Mouse (Mus musculus) cerebellum, adult 2 months (tissue): ENCODE measurements around the gene Cadps. TPM values are rescaled to one million over a fixed set of nuclear protein-coding genes. Genes with fewer than 3 reads are reported as not detected.

Experiments used
- DNase-seq, 2 experiments: peaks; one replicate each; pipeline ENCODE4 v3.0.0; 2021
- H3K27ac ChIP-seq: fragments of 200-500 bp; 2 replicates; pipeline ENCODE4 v1.5.1; 2012; ENCODE audit warnings: low read length, control low read depth, inconsistent platforms; ENCODE audit not compliant: insufficient read depth
- H3K27me3 ChIP-seq: fragments of 200-500 bp; 2 replicates; pipeline ENCODE4 v1.6.1; 2012; ENCODE audit warnings: inconsistent platforms, mild to moderate bottlenecking, low read length, moderate library complexity; ENCODE audit not compliant: control insufficient read depth, insufficient read depth
- H3K4me1 ChIP-seq: fragments of 200-500 bp; 2 replicates; pipeline ENCODE4 v1.6.1; 2011; ENCODE audit warnings: low read length; ENCODE audit not compliant: control insufficient read depth, insufficient read depth
- H3K4me3 ChIP-seq: fragments of 200-500 bp; replicated peaks from 2 replicates; pipeline ENCODE3; 2011; ENCODE audit warnings: mild to moderate bottlenecking, low read depth, low read length, control low read depth; ENCODE audit not compliant: insufficient read depth
- CTCF ChIP-seq: fragments of 200-500 bp; IDR thresholded peaks from 2 replicates; pipeline ENCODE4 v1.5.1; 2011; ENCODE audit warnings: low read depth, mild to moderate bottlenecking, control low read depth, low read length, moderate library complexity, borderline replicate concordance; ENCODE audit not compliant: insufficient read depth
- POLR2A ChIP-seq: fragments of 200-500 bp; IDR thresholded peaks from 2 replicates; pipeline ENCODE4 v1.6.1; 2011; ENCODE audit warnings: low read length, control low read depth, borderline replicate concordance; ENCODE audit not compliant: insufficient read depth
- WGBS: fragments of 180-500 bp; shearing (Covaris S2); methylation state at CpG from one replicate; pipeline ENCODE4 v1.1.7; 2018; 5-methylcytosine and 5-hydroxymethylcytosine counted together
- polyA plus RNA-seq: library from polyadenylated mRNA; depleted of rRNA; stranded (reverse); fragments of >200 nt; gene quantifications from 2 replicates; pipeline ENCODE4 v1.2.3, GENCODE M21; 2012

Cadps gene
- polyA plus RNA-seq, 1 experiment, result 165 TPM

DNA sequence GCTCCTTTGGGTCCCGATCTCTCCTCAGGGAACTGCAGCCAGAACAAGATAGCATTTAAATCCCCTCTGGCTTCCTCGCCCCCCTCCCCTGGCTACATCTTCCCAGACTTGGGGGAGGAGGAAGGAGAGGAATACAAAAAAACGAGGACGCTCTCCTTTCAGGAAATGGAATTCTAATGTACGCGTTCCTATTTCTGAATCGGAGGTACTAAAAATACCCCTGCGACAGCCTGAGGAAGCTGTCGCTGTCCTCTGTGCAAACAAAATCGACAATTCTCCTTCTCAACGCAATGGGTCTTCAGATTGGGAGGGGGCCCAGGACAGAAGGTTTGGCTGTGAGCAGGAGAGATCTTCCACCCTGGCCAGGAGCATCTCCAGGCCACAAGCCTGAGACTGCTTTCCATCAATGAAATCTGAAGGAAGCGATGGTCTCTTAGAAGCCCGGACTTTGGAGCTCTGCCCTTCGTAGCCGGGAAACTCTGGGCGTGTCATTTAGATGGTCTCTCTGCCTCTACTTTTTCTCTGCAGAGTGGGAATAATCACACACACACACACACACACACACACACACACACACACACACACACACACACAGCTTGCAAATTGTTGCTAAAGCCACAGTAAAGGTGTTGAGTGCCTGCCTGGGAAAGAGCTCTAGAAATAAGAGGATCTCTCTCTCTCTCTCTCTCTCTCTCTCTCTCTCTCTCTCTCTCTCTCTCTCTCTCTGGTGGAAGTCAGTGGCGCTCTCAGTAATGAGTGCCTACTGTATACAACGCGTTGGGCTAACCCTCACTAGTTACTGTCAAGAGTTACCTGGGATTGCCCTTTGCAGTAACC lies 482.4 kb downstream of the Cadps start:
- DNase-seq, result no peak
- no peak overlapping the region for H3K27ac ChIP-seq

GRCm38 (mm10) chr14:12338811-12339565 lies 483.9 kb downstream of the Cadps start:
- no peak for TF ChIP-seq CTCF
- Histone ChIP-seq H3K4me1 (no peaks in the 10 kb centered on the region; the same call in 1 of the 2 replicates), H3K27me3 (peaks cover 5% of the 10 kb centered on the region; the same call in 1 of the 2 replicates), H3K27ac (no peak overlapping the region), H3K4me3 (no peak overlapping the region)
- DNase-seq, result no peak
- WGBS, result 24% methylated on average over 10 of the region's 10 CpGs

More for the DNA sequence above, 482.4 kb downstream of the Cadps start:
- Histone ChIP-seq H3K4me3 (no peak overlapping the region), H3K4me1 (no peaks in the 10 kb centered on the region; the same call in 1 of the 2 replicates), H3K27me3 (peaks cover 9% of the 10 kb centered on the region; the same call in 1 of the 2 replicates)
- WGBS, result 14% methylated on average over 19 of the region's 19 CpGs
- TF ChIP-seq POLR2A (no peak), CTCF (no peak)

GRCm38 (mm10) chr14:12337998-12338809 lies 484.7 kb downstream of the Cadps start:
- DNase-seq, result no peak
- WGBS, result 13% methylated on average over 16 of the region's 16 CpGs
- Histone ChIP-seq H3K4me1 (no peaks in the 10 kb centered on the region; the same call in 1 of the 2 replicates), H3K27me3 (peaks cover 3% of the 10 kb centered on the region; the same call in 1 of the 2 replicates), H3K4me3 (no peak overlapping the region), H3K27ac (no peak overlapping the region)
- TF ChIP-seq POLR2A (no peak), CTCF (no peak)

DNA sequence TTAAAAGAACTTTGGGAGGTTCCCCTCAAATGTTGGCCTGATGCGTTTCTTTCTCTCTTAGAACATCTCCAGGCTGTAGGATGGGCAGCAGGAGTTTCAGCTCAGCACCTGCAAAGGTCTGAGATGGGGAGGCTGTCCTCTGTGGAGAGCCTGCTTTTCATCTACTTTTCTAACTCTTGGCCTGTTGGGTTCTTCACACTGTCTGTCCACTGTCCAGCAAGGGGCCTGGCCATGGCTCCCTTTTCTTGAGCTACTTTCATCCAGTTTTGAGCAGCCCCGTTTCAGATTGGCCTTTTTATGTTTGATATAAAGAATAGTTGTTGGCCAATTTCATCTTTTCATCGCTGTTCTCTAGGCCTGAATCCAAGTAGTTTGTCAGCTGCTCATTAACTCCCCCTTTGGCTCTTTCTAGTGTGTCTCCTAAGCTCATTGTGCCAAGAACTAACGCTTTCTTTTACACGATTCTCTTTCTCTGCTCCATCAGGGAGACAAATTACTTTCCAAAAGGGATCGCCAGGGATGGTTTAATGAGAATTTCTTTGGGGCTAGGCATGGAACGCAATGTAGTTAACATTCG lies 485.4 kb downstream of the Cadps start:
- peaks cover 3% of the 10 kb centered on the region; the same call in 1 of the 2 replicates for H3K27me3 ChIP-seq
- 32% methylated on average over 8 of the region's 8 CpGs for WGBS

GRCm38 (mm10) chr14:12334925-12335324 lies 488.0 kb downstream of the Cadps start:
- TF ChIP-seq CTCF, result no peak
- no peak for TF ChIP-seq POLR2A
- Histone ChIP-seq H3K4me1 (no peaks in the 10 kb centered on the region), H3K27ac (no peak overlapping the region), H3K4me3 (no peak overlapping the region), H3K27me3 (peaks cover 2% of the 10 kb centered on the region; the same call in 1 of the 2 replicates)
- WGBS, result 23% methylated on average over 7 of the region's 7 CpGs
- DNase-seq, result no peak

More for the DNA sequence above, 485.4 kb downstream of the Cadps start:
- DNase-seq, result no peak
- no peak overlapping the region for H3K4me3 ChIP-seq
- no peak overlapping the region for H3K27ac ChIP-seq
- no peaks in the 10 kb centered on the region; the same call in 1 of the 2 replicates for H3K4me1 ChIP-seq
- TF ChIP-seq POLR2A (no peak), CTCF (no peak)

GRCm38 (mm10) chr14:12333622-12334021 lies 489.3 kb downstream of the Cadps start:
- H3K4me1 ChIP-seq, result no peaks in the 10 kb centered on the region
- peaks cover 2% of the 10 kb centered on the region; the same call in 1 of the 2 replicates for H3K27me3 ChIP-seq
- H3K27ac ChIP-seq, result no peak overlapping the region
- no peak for DNase-seq
- WGBS, result 91% methylated on average over 7 of the region's 7 CpGs
- no peak overlapping the region for H3K4me3 ChIP-seq
- TF ChIP-seq POLR2A, result no peak
